Mouse (Mus musculus) ES-CJ7 (cell line): ENCODE results near the gene Gpsm1.
A peak's percentile ranks its signal among the peaks of the same experiment; 100 is the strongest.

Source experiments
- DNase-seq: peaks from one replicate; pipeline ENCODE4 v3.0.0; 2011; ENCODE audit warnings: low read depth, low spot score

Gpsm1 gene

DNA sequence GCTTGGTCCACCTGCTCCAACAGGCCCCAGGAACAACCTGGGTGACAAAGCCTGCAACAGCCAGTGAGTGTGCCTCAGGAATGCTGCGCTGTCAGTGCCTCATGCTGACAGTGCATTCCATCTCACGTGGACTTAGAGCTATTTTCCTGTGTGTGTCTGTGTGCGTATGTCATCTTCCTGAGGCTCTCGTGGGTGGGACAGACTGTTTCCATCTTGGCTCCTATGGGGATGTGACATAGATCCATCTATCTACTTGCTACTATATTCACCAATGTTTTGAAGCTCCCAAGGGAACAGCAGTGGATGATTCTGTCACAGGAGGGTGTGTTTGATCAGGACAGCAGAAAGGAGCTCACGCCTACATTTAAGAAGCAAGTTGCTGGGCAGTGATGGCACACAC is 3.4 kb upstream of the Gpsm1 start:
- no peak for DNase-seq

DNA sequence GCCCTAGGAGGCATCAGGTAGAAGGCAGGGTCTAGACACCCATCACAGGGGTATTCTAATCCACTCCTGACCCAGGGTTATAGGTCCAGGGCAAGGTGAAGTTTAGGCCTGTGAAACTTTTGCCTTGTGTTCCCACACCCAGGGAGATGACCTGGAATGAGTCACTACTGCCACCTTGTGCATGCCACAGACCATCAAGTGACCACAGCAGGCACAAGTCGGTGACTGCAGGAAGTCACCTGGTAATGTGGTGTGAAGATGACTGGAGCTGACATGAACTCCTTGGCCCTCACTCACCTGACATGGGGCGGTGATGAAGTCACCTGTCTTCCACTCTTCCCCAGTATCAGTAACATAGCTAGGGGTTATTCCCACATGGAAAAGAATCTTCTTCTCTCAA is 2.5 kb upstream of the Gpsm1 start:
- no peak for DNase-seq

DNA sequence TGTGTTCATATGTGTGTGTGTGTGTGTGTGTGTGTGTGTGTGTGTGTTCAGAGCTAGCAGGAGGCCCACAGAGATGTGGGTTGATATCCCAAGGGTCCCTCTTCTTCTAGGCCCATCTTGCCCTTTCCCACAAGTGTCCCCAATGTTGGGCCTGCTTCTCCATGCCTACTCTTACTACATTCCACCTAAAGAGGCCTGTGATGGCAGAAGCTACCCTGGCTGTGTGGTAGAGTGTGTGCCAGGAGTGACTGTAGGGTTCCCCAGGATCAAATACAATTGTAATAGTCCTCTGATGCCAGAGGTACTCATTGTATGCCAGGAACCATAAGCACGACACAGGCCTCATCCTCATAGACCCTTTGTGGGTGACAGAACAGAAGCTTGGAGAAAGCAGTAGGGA is 1.9 kb upstream of the Gpsm1 start:
- DNase-seq, result no peak

DNA sequence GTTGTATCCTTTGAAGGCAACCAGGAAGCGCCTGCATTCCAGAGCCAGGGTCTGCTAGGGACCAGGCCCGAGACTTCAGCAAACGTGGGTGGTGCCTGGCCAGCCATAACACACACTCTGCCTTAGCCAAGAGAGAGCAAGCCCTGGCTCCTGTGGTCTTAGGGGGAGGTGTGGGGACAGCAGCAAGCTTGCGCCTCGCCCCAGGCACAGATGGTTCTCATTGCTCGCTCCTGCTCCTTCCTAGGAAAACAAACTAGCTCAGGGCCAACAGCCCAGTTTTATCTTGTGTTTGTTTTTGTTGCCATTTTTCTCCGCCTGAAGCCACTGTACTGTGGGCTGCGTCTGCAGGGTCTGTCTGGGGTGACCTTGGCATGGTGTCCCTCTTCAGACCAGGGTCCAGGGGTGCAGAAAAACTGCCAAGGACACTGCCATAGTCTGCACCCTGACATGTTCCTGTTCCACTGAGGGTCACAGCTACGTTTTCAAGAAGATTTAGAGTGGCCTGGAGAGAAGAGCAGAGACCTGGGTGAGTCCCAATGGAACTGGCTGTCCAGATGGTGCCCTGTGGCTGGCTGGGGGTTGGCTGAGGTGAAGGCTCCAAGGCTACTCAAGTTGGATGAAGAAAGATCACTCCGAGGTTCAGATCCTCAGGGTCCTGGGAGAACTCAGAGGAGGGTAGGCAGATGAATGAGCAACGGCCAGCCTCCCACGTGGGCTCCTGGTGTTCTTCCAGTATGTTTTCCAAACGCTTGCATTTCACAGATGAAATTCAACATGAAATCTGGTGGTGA is 839 bp upstream of the Gpsm1 start:
- no peak for DNase-seq

GRCm38 (mm10) chr2:26315925-26316311 is 603 bp downstream of the Gpsm1 start:
- peak; percentile 25 for DNase-seq

- no peak for DNase-seq
Observed at GRCm38 (mm10) chr2:26316576-26317246, 1.4 kb downstream of the Gpsm1 start.

GRCm38 (mm10) chr2:26317371-26317770 is 2.1 kb downstream of the Gpsm1 start:
- DNase-seq, result no peak

DNA sequence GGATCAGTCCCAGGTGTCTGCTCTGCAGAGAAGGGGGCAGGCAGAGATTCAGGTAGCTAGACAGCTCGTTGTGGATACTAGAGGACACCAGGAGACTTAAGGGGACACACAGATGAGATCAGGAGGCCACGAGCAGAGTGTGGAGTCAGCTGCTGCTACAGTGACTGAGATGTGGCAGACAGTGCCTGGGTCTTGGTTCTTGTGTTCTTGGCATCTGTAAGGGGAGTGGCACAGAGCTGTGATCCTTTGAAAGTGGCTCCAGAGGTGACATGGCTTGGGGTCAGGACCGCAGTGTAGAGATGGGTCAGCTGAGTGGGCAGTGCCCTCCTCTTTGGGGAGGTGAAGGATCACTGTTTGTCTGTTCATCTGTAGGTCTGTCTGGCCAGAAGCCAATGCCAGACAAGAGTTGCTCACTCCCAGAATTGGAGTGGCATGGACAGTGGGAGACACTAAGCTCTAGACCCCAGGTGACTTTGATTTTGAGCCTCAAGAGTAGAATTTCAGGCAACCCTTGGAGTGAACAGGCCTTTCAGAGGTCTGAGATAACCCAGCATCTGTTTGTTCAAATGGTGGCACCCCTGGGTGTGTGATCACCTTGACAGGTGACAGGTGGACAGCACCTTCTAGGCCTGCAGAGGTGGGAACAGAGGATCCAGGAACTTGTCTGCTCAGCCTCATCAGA is 2.8 kb downstream of the Gpsm1 start:
- no peak for DNase-seq

DNA sequence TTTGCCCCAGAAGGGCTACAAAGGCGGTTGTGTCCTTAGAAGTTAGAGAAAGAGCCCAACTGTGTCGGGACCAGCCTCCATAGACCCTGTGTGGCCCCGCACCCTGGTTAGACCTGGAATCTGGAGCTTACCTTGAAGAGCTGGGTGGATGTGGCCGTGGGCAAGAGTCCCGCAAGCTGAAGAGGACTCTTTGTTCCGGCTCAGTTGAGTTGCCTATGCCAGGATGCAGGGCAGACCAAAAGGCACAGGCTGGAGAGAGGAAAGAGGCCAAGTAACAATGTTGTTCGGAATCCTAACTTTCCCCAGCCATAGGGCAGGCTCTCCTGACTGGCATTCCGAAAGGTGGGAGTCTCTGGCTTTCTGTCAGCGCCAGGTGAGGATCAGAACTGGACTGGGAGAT is 3.8 kb downstream of the Gpsm1 start:
- no peak for DNase-seq

DNA sequence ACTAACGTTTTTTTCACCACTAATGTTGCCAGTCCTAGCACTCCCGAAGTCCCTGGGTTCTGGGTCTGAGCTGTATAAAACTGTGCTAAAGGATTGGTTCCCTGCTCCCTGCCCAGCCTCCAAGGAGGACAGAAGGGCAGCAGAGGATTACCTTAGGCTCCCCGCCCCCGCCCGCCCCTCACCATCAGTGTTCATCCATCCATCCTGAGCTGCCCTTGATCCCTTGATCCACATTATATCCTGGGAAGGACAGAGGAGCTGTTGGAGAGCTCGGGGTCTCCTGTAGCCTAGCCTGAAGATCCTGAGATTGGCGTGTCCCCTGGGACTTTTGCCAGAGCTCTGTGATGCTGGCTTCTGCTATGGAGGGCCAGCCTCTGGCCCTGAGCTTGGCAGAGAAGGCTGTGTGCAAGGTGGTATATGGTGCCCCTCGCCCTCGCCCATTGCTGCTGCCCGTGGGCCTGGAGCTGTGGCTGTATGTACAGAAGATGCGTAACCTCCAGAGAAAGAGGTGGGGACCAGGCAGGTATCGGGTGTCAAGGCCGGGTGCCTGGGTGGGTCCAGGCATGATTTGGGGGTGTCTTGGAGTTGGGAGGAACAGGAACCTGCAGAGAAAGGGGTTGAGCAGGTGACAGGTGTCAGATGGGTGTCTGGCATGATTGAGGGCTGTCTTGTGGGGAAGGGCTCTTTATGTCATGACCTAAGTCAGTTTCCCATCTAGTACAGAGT is 4.4 kb downstream of the Gpsm1 start:
- no peak for DNase-seq

DNA sequence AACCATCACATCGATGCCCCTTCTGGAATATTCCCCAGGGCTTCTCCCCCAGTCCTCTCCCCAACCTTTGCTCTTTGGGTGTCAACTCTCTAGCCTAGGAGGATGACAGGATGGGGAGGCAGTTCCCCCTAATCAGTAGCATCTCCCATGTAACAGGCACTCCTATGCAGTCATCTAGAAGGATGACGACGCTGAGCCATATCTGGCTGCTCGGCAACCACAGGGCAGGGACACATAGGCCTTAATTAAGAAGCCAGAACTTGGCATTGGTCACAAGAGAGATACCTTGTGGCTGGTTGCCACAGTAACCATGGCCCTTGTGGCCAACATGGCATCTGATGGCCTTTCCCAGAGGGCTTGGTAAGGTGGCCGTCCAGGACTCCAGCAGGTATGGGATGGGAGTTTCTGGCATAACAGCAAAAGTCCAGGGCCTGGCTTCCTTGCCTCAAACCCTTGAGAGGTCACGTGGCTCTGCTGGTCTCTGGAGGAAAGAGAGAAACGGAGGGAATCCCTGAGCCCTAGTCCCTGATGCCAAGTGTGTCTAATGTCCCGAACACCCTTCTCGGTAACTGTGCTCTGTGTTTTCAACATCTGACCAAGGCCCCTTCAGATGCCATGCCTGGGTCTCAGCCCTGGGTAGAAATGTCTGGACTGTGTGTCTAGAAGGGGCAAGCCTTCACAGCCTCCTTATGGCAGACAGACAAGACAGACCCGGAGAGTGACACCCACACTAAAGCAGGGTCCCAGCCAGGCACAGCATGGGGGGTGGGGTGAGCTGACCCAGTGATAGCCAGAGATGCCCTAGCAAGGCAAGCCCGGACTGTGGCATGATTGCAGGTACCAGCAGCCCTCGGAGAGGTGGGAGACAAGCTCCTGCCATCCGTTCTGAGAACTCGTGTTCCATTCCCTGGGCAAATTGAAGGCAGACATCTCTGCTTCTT is 5.2 kb downstream of the Gpsm1 start:
- no peak for DNase-seq

DNA sequence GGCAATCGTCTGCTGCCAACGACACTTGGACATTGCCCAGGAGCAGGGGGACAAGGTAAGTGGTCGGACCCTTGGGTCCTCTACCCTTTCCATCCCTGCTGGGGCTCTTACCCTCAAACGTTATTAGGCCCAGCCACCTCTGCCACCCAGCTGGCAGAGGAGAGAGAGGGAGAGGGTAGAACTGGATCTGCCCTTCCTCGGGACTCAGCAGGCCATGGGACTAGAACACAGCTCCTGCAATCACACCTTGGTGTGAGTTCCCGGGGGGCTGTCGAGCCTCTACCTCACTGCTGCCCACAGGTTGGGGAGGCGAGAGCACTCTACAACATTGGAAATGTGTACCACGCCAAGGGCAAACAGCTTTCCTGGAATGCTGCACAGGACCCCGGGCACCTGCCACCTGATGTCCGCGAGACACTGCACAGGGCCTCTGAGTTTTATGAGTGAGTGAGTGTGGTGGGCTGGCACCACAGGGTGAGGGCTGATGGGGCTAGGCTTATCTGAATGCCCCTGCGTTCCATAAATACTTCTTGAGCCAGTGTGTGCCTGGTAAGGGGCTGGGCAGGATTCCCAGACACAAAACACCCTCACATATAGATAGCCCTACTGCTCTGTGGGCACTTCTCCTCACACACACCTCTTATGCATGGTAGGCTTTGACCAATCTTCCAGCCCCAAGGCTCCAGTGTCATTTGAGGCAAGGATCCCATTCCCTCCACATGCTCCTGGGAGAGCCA is 8.4 kb downstream of the Gpsm1 start:
- DNase-seq, result no peak

DNA sequence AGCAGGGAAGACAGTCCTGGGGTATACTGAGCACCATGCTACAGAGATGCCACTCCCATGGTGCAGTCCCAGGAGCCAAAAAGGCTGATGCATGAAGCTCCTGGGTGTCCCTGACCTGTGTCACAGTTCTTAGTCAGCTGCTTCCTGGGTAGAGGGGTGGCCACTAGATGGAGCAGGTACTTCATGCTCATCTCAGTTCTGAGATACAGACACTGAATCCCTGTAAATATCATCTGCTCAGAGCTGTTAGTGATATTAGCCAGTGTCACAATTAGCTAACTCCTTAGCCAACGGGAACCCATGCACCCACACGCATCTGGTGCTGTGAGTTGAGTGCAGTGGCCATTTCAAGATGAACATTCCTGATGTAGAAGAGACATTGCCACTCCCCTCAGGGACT is 9.6 kb downstream of the Gpsm1 start:
- DNase-seq, result peak; percentile 53

GRCm38 (mm10) chr2:26325386-26326181 is 10.3 kb downstream of the Gpsm1 start:
- peak; percentile 82 for DNase-seq

GRCm38 (mm10) chr2:26327852-26328251 is 12.5 kb downstream of the Gpsm1 start:
- DNase-seq, result peak; percentile 42

- peak; percentile 32 for DNase-seq
Observed at GRCm38 (mm10) chr2:26329402-26329801, 14.1 kb downstream of the Gpsm1 start.

- DNase-seq, result no peak
Observed at GRCm38 (mm10) chr2:26330056-26330468, 14.7 kb downstream of the Gpsm1 start.

DNA sequence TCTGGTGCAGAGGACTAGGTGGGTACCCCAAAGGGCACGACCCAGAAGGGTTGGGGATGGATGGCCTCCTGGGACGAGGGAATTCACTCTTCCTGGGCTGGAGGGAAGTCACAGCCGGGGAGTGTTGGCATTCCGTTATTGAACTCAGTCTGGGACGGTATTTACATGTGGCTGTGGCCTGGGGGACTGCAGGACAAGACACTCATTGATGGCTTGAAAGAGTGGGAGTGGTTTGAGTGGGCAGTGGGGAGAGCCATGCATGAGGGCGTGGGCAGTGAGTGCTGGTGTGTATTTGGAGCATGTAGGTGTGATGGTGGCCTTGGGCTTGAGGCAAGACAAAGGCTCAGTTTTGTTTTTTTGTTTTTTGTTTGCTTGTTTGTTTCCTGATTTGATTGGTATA is 15.4 kb downstream of the Gpsm1 start:
- DNase-seq, result no peak
